Mouse (Mus musculus) spleen, adult 2 months (tissue): Measurements from ENCODE around the gene Rxfp2.

Experiments used
- CTCF ChIP-seq: fragments of 200-500 bp; IDR thresholded peaks from 2 replicates; pipeline ENCODE4 v1.5.1; 2011; ENCODE audit warnings: mild to moderate bottlenecking, inconsistent platforms; ENCODE audit not compliant: insufficient read depth, insufficient read length, insufficient replicate concordance; ENCODE audit errors: extremely low read depth
- POLR2A ChIP-seq: fragments of 200-500 bp; IDR thresholded peaks from 2 replicates; pipeline ENCODE4 v1.6.1; 2011; ENCODE audit warnings: low read depth, low read length, inconsistent platforms

DNA sequence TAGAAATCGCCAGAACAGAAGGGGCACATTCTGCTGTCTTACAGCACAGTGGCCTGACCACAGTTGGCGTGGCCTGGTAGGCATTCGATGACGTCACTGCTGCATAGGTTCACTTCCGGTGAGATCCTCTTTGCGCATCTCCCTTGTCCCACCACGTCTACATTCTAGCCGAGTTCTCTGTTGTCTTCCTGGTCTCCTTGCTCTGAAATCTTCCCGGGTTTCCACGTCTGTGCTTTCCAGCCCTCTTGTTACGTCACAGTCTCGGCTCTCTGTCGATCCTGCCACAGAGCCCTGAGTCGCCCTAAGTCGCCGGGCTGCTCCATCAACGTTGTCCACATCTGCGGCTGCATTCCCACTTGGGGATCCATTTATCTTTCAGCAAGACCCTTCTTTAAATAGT lies 4.1 kb downstream of the Rxfp2 start:
- no peak for TF ChIP-seq CTCF
- TF ChIP-seq POLR2A: no peak
